Mouse (Mus musculus) E14TG2a.4 (cell line): ENCODE data around the gene Gm20518.

ENCODE experiments used
- CTCF ChIP-seq: conservative IDR thresholded peaks from 2 replicates; pipeline ENCODE4 v1.5.1; 2014; ENCODE audit warnings: low read length
- NANOG ChIP-seq: IDR thresholded peaks from 2 replicates; pipeline ENCODE4 v1.6.1; 2014; ENCODE audit warnings: borderline replicate concordance, low read length, mixed read lengths
- POU5F1 ChIP-seq: IDR thresholded peaks from 2 replicates; pipeline ENCODE4 v1.6.1; 2014; ENCODE audit warnings: low read length, borderline replicate concordance

- no peak for TF ChIP-seq CTCF
- TF ChIP-seq NANOG = no peak
- no peak for TF ChIP-seq POU5F1
Observed at GRCm38 (mm10) chr16:17795643-17796042, 95.8 kb downstream of the Gm20518 start.
